Mouse (Mus musculus): ENCODE measurements at regions not wholly inside any gene's neighbourhood (a gene's known extent, or its start where the extent isn't known, plus 50 kb on each side); places are given as distances from the start of the nearest gene placed in this dataset.
A peak's percentile ranks its signal among the peaks of the same experiment; 100 is the strongest.
"Not testable (repeated sequence)": the region's sequence is repeated elsewhere in the genome, so short reads cannot be mapped to it uniquely, and the experiment has no call there.

- DNase-seq (ENCODE audit: low read depth, low spot score) = no peak
Measured at GRCm38 (mm10) chr3:21860915-21861635, 215.4 kb upstream of the Tbl1xr1 start.

GRCm38 (mm10) chr3:21861636-21861970 lies 214.8 kb upstream of the Tbl1xr1 start:
- DNase-seq (ENCODE audit: low read depth, low spot score) = no peak

- no peak for DNase-seq (ENCODE audit: low read depth, low spot score)
Measured at GRCm38 (mm10) chr3:21864391-21864790, 212.1 kb upstream of the Tbl1xr1 start.

GRCm38 (mm10) chr3:21865856-21866255 lies 210.6 kb upstream of the Tbl1xr1 start:
- no peak for DNase-seq (ENCODE audit: low read depth, low spot score)

GRCm38 (mm10) chr3:21878396-21878795 lies 198.1 kb upstream of the Tbl1xr1 start:
- no peak for DNase-seq (ENCODE audit: low read depth, low spot score)

GRCm38 (mm10) chr3:21884216-21884615 lies 192.2 kb upstream of the Tbl1xr1 start:
- no peak for DNase-seq (ENCODE audit: low read depth, low spot score)

- DNase-seq (ENCODE audit: low read depth, low spot score) = no peak
Measured at GRCm38 (mm10) chr3:21888710-21889109, 187.7 kb upstream of the Tbl1xr1 start.

- DNase-seq (ENCODE audit: low read depth, low spot score) = no peak
Measured at GRCm38 (mm10) chr3:21891819-21892480, 184.5 kb upstream of the Tbl1xr1 start.

- DNase-seq (ENCODE audit: low read depth, low spot score) = peak; percentile 85
Measured at GRCm38 (mm10) chr3:21892864-21893404, 183.5 kb upstream of the Tbl1xr1 start.

GRCm38 (mm10) chr3:21895551-21895950 lies 180.9 kb upstream of the Tbl1xr1 start:
- DNase-seq (ENCODE audit: low read depth, low spot score) = no peak

GRCm38 (mm10) chr3:21898241-21898640 lies 178.2 kb upstream of the Tbl1xr1 start:
- DNase-seq (ENCODE audit: low read depth, low spot score) = peak; percentile 17

GRCm38 (mm10) chr3:21905384-21906073 lies 170.9 kb upstream of the Tbl1xr1 start:
- DNase-seq (ENCODE audit: low read depth, low spot score) = no peak

GRCm38 (mm10) chr3:21908828-21909227 lies 167.6 kb upstream of the Tbl1xr1 start:
- no peak for DNase-seq (ENCODE audit: low read depth, low spot score)

- no peak for DNase-seq (ENCODE audit: low read depth, low spot score)
Measured at GRCm38 (mm10) chr3:21910080-21910479, 166.4 kb upstream of the Tbl1xr1 start.

- DNase-seq (ENCODE audit: low read depth, low spot score) = no peak
Measured at GRCm38 (mm10) chr3:21911071-21911470, 165.4 kb upstream of the Tbl1xr1 start.

GRCm38 (mm10) chr3:21917228-21917910 lies 159.1 kb upstream of the Tbl1xr1 start:
- no peak for DNase-seq (ENCODE audit: low read depth, low spot score)

- DNase-seq (ENCODE audit: low read depth, low spot score) = no peak
Measured at GRCm38 (mm10) chr3:21918431-21918830, 158.0 kb upstream of the Tbl1xr1 start.

GRCm38 (mm10) chr3:21919931-21920330 lies 156.5 kb upstream of the Tbl1xr1 start:
- DNase-seq (ENCODE audit: low read depth, low spot score) = no peak

GRCm38 (mm10) chr3:21931951-21932350 lies 144.5 kb upstream of the Tbl1xr1 start:
- no peak for DNase-seq (ENCODE audit: low read depth, low spot score)

- DNase-seq (ENCODE audit: low read depth, low spot score) = not testable (repeated sequence)
Measured at GRCm38 (mm10) chr3:21932696-21933095, 143.8 kb upstream of the Tbl1xr1 start.

- DNase-seq (ENCODE audit: low read depth, low spot score) = no peak
Measured at GRCm38 (mm10) chr3:21934731-21935271, 141.7 kb upstream of the Tbl1xr1 start.

All from telencephalon, adult 2 months (tissue).